Mouse (Mus musculus) kidney, postnatal 36 days (tissue): ENCODE measurements around the gene Rps6kl1.
A peak's percentile ranks its signal among the peaks of the same experiment; 100 is the strongest.

Source experiments
- DNase-seq, 2 experiments: peaks; one replicate each; pipeline ENCODE4 v3.0.0; 2021 to 2022; ENCODE audit warnings: mixed read lengths in 2 of 2

Gene Rps6kl1

GRCm38 (mm10) chr12:85135513-85136470 lies 15.3 kb downstream of the Rps6kl1 start:
- no peak for DNase-seq

- DNase-seq, result no peak
These were observed 16.8 kb downstream of the Rps6kl1 start for GRCm38 (mm10) chr12:85134043-85134794.

GRCm38 (mm10) chr12:85131361-85131760 lies 19.7 kb downstream of the Rps6kl1 start:
- no peak for DNase-seq

GRCm38 (mm10) chr12:85129426-85129978 lies 21.6 kb downstream of the Rps6kl1 start:
- no peak for DNase-seq

- DNase-seq, result peak; percentile 83 to 88
These were observed 24.0 kb downstream of the Rps6kl1 start for GRCm38 (mm10) chr12:85126986-85127603.

GRCm38 (mm10) chr12:85124751-85125150 lies 26.3 kb downstream of the Rps6kl1 start:
- DNase-seq, result no peak

GRCm38 (mm10) chr12:85123645-85124044 lies 27.4 kb downstream of the Rps6kl1 start:
- DNase-seq, result no peak

- no peak for DNase-seq
These were observed 27.9 kb downstream of the Rps6kl1 start for GRCm38 (mm10) chr12:85123108-85123530.

GRCm38 (mm10) chr12:85121806-85122459 lies 29.1 kb downstream of the Rps6kl1 start:
- DNase-seq, result no peak

- DNase-seq, result no peak
These were observed 35.4 kb downstream of the Rps6kl1 start for GRCm38 (mm10) chr12:85115678-85116077.

- no peak for DNase-seq
These were observed 37.1 kb downstream of the Rps6kl1 start for GRCm38 (mm10) chr12:85113917-85114316.

GRCm38 (mm10) chr12:85113337-85113736 lies 37.7 kb downstream of the Rps6kl1 start:
- peak; percentile 53 to 74 for DNase-seq

GRCm38 (mm10) chr12:85112550-85113251 lies 38.4 kb downstream of the Rps6kl1 start:
- DNase-seq, result peak; percentile 45 to 48

- DNase-seq, result peak; percentile 90 to 94
These were observed 40.1 kb downstream of the Rps6kl1 start, which contains the start of the genes Prox2 and Dlst for GRCm38 (mm10) chr12:85110698-85111592. Prox2 (minus strand) TSS chr12:85110759. Dlst (plus strand) TSS chr12:85110833.

- peak; percentile 26 to 27 for DNase-seq
These were observed 40.9 kb downstream of the Rps6kl1 start for GRCm38 (mm10) chr12:85110011-85110697.

- DNase-seq, result no peak
These were observed 41.6 kb downstream of the Rps6kl1 start for GRCm38 (mm10) chr12:85109426-85109825.

- no peak for DNase-seq
These were observed 42.4 kb downstream of the Rps6kl1 start for GRCm38 (mm10) chr12:85108643-85109042.

- no peak for DNase-seq
These were observed 44.8 kb downstream of the Rps6kl1 start for GRCm38 (mm10) chr12:85106292-85106691.

GRCm38 (mm10) chr12:85104789-85105188 lies 46.3 kb downstream of the Rps6kl1 start:
- DNase-seq, result peak; percentile 48 to 76

GRCm38 (mm10) chr12:85103096-85103495 lies 48.0 kb downstream of the Rps6kl1 start:
- peak; percentile 71 to 74 for DNase-seq
